Mouse (Mus musculus): Measurements from ENCODE around the gene Ssbp3.

DNA sequence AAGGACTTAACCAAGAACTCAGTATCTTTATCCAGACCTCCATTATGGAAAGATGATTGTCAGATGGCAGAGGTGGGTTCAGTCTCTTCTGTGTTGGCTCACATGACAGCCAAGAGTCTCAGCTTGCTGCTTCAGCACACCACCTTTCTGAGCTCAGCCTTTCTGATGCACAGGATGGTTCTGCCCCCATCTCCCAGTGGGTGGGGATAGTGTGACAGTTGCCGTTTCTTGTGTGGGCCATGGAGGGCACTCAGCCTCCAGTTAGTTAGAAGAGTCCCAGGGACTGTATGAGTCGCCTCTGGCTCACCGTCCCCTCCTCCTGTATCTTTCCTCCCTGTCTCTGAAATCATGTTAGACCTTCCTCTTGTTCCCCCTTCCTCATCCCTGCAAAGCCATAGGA is 55.9 kb downstream of the Ssbp3 start:
- TF ChIP-seq CTCF (IDR thresholded peaks at IDR 0.05; ENCODE audit: low read depth, low read length) (no peak), POLR2A (IDR thresholded peaks at IDR 0.05; ENCODE audit: extremely low read depth, insufficient read depth, low read length) (no peak)
